Mouse (Mus musculus): Measurements from ENCODE around the gene Sec23b. TPM values are rescaled to one million over a fixed set of nuclear protein-coding genes. Genes with fewer than 3 reads are reported as not detected.
"Not testable (repeated sequence)": the region's sequence is repeated elsewhere in the genome, so short reads cannot be mapped to it uniquely, and the experiment has no call there.

The Sec23b gene
- polyA plus RNA-seq, 1 experiment from 2014 or later, result 123 TPM

DNA sequence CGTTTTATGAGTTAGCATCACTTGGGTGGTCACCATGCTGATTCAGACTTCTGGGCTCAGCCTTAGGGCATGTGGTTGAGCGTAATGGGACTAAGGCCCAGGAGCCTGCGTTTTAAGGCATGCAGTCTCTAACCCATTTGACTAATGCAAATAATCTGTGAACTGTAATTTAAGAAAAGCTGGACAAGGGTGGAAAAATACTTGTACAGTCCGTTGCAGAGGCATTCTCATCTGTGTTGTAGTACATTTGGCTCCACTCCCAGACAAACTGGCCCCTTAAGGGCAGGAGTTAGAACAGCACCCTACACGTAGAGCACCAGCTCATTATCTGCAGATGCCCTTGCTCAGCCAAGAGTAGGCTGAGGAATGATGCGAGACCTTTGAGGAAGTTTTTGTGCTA lies 11.4 kb upstream of the Sec23b start:
- Histone ChIP-seq H3K27me3 (ENCODE audit: insufficient read depth, low read length) (no peaks in the 10 kb centered on the region), H3K36me3 (ENCODE audit: insufficient read depth, low read length) (peaks cover 51% of the 10 kb centered on the region), H3K4me2 (replicated peaks; ENCODE audit: low read depth, low read length) (peak overlapping the region; percentile 9; the same call in 1 of the 2 replicates), H3K4me1 (ENCODE audit: insufficient read depth, low read length) (peaks cover 25% of the 10 kb centered on the region), H3K27ac (ENCODE audit: low read length) (peak overlapping the region; percentile 90), H3K9me3 (ENCODE audit: low read length) (no peaks in the 10 kb centered on the region), H3K9ac (replicated peaks; ENCODE audit: low read length) (no peak overlapping the region), H3K4me3 (ENCODE audit: low read length) (no peak overlapping the region)
- WGBS, result 61% methylated on average over 6 of the region's 6 CpGs
- peak; percentile 81 for ATAC-seq (ENCODE audit: low FRiP score, low TSS enrichment)

- ATAC-seq (ENCODE audit: low FRiP score, low TSS enrichment), result peak; percentile 83
- 64% methylated on average over 2 of the region's 2 CpGs for WGBS
- H3K36me3 ChIP-seq (ENCODE audit: insufficient read depth, low read length), result peaks cover 47% of the 10 kb centered on the region
- H3K4me1 ChIP-seq (ENCODE audit: insufficient read depth, low read length), result peaks cover 29% of the 10 kb centered on the region
- no peaks in the 10 kb centered on the region for H3K9me3 ChIP-seq (ENCODE audit: low read length)
- H3K27me3 ChIP-seq (ENCODE audit: insufficient read depth, low read length), result no peaks in the 10 kb centered on the region
- H3K4me2 ChIP-seq (replicated peaks; ENCODE audit: low read depth, low read length), result 0 out of 2 replicates have a peak overlapping the region, but pooled peaks have one; percentile 9
- peak overlapping the region; percentile 90 for H3K27ac ChIP-seq (ENCODE audit: low read length)
- no peak overlapping the region for H3K9ac ChIP-seq (replicated peaks; ENCODE audit: low read length)
- H3K4me3 ChIP-seq (ENCODE audit: low read length), result no peak overlapping the region
These were observed 11.0 kb upstream of the Sec23b start for GRCm38 (mm10) chr2:144545061-144545460.

GRCm38 (mm10) chr2:144545481-144545880 lies 10.5 kb upstream of the Sec23b start:
- Histone ChIP-seq H3K27ac (ENCODE audit: low read length) (peak overlapping the region; percentile 89; the same call in 1 of the 2 replicates), H3K4me3 (ENCODE audit: low read length) (no peak overlapping the region), H3K4me2 (replicated peaks; ENCODE audit: low read depth, low read length) (0 out of 2 replicates have a peak overlapping the region, but pooled peaks have one; percentile 4), H3K27me3 (ENCODE audit: insufficient read depth, low read length) (no peaks in the 10 kb centered on the region), H3K36me3 (ENCODE audit: insufficient read depth, low read length) (peaks cover 43% of the 10 kb centered on the region), H3K4me1 (ENCODE audit: insufficient read depth, low read length) (peaks cover 29% of the 10 kb centered on the region), H3K9me3 (ENCODE audit: low read length) (no peaks in the 10 kb centered on the region), H3K9ac (replicated peaks; ENCODE audit: low read length) (no peak overlapping the region)
- 24% methylated on average over 1 of the region's 1 CpGs for WGBS
- ATAC-seq (ENCODE audit: low FRiP score, low TSS enrichment), result no peak

DNA sequence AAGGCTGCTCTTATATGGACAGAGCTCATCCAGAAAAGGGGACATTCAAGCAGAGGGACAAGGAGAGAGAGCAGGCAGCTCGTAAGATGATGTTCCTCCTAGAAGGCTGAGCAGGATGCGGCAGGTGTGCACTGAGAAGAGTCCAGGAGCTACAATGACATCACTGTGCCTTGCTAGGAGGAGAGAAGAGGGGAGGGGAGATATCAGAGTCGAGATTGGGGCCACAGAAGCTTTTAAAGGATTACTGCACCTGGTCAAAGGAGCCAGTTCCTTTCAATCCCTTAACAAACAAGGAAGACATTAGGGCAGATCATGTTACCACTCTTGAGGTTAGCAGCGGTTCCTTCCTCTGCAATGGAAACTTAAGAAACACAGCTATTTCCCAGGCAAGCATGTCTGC lies 8.5 kb upstream of the Sec23b start:
- Histone ChIP-seq H3K9ac (replicated peaks; ENCODE audit: low read length) (no peak overlapping the region), H3K4me1 (ENCODE audit: insufficient read depth, low read length) (peaks cover 29% of the 10 kb centered on the region), H3K36me3 (ENCODE audit: insufficient read depth, low read length) (peaks cover 35% of the 10 kb centered on the region), H3K4me2 (replicated peaks; ENCODE audit: low read depth, low read length) (no peak overlapping the region), H3K4me3 (ENCODE audit: low read length) (no peak overlapping the region), H3K27me3 (ENCODE audit: insufficient read depth, low read length) (no peaks in the 10 kb centered on the region), H3K27ac (ENCODE audit: low read length) (peak overlapping the region; percentile 3; the same call in 1 of the 2 replicates), H3K9me3 (ENCODE audit: low read length) (no peaks in the 10 kb centered on the region)
- WGBS, result 67% methylated on average over 4 of the region's 4 CpGs
- ATAC-seq (ENCODE audit: low FRiP score, low TSS enrichment), result no peak

DNA sequence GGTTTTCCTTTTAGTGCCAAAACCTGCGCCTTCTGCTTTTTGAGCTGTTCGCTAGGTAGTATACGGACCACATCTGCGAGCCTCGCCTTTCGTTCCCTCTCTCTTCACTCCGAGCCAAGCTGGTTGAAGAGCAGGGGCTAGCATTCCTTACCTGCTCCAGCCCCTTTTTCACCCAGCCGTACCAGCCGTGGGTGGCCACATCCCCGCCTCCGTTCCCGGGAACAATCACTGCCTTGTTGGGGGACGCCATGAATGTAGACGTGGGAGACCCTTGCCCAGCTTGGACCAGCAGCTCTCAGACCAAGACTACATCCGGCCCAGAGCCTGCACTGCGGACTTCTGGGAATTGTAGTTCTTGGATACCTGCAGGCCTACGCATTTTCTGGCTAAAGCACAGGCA lies 5.5 kb upstream of the Sec23b start, which contains the start of gene Rbbp9:
TSS of gene Rbbp9 (minus strand) at position 341 of the 400 bp plus-strand sequence.
- under 1% methylated on average over 17 of the region's 17 CpGs for WGBS
- Histone ChIP-seq H3K4me3 (ENCODE audit: low read length) (peak within 1 kb of the TSS; percentile 92), H3K27ac (ENCODE audit: low read length) (peak within 1 kb of the TSS; percentile 91), H3K36me3 (ENCODE audit: insufficient read depth, low read length) (peaks cover 19% of the 10 kb centered on the region; the same call in 1 of the 2 replicates), H3K9ac (replicated peaks; ENCODE audit: low read length) (peak within 1 kb of the TSS; percentile 92), H3K4me2 (replicated peaks; ENCODE audit: low read depth, low read length) (peak within 1 kb of the TSS; percentile 53), H3K4me1 (ENCODE audit: insufficient read depth, low read length) (peaks cover 23% of the 10 kb centered on the region), H3K27me3 (ENCODE audit: insufficient read depth, low read length) (no peaks in the 10 kb centered on the region), H3K9me3 (ENCODE audit: low read length) (no peaks in the 10 kb centered on the region)
- peak; percentile 95 for ATAC-seq (ENCODE audit: low FRiP score, low TSS enrichment)

GRCm38 (mm10) chr2:144553905-144554304 lies 2.1 kb upstream of the Sec23b start:
- Histone ChIP-seq H3K27me3 (ENCODE audit: insufficient read depth, low read length) (no peaks in the 10 kb centered on the region), H3K4me1 (ENCODE audit: insufficient read depth, low read length) (peaks cover 26% of the 10 kb centered on the region), H3K4me3 (ENCODE audit: low read length) (no peak overlapping the region), H3K27ac (ENCODE audit: low read length) (no peak overlapping the region), H3K4me2 (replicated peaks; ENCODE audit: low read depth, low read length) (no peak overlapping the region), H3K9ac (replicated peaks; ENCODE audit: low read length) (no peak overlapping the region), H3K36me3 (ENCODE audit: insufficient read depth, low read length) (no peaks in the 10 kb centered on the region), H3K9me3 (ENCODE audit: low read length) (no peaks in the 10 kb centered on the region)
- 90% methylated on average over 3 of the region's 3 CpGs for WGBS
- ATAC-seq (ENCODE audit: low FRiP score, low TSS enrichment), result no peak

- Histone ChIP-seq H3K4me2 (replicated peaks; ENCODE audit: low read depth, low read length) (peak overlapping the region; percentile 54), H3K27ac (ENCODE audit: low read length) (peak overlapping the region; percentile 97), H3K4me3 (ENCODE audit: low read length) (peak overlapping the region; percentile 86), H3K9ac (replicated peaks; ENCODE audit: low read length) (peak overlapping the region; percentile 86), H3K4me1 (ENCODE audit: insufficient read depth, low read length) (peaks cover 19% of the 10 kb centered on the region), H3K36me3 (ENCODE audit: insufficient read depth, low read length) (peaks cover 7% of the 10 kb centered on the region), H3K27me3 (ENCODE audit: insufficient read depth, low read length) (no peaks in the 10 kb centered on the region), H3K9me3 (ENCODE audit: low read length) (no peaks in the 10 kb centered on the region)
- 2% methylated on average over 14 of the region's 14 CpGs for WGBS
- peak; percentile 39 for ATAC-seq (ENCODE audit: low FRiP score, low TSS enrichment)
These were observed 676 bp upstream of the Sec23b start for GRCm38 (mm10) chr2:144555286-144555819.

DNA sequence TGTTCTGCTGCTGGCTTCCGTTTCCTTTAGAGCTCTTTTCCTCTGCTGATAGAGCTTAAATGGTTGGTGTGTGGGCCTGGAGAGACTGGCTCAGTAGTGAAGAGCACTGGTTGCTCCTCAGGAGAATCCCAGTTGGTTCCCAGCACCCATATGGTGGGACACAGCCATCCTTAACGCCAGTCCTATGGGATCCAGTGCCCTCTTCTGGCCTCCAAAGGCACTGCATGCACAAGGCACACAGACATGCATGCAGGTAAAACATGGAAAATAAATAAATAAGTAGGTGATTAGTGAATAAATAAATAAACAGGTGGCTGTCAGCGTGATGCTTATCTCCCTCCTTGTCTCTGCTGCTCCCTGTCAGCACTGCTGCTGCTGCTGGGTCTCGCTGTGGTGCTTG lies 32.7 kb downstream of the Sec23b start:
- WGBS, result 83% methylated on average over 4 of the region's 4 CpGs
- peaks cover 54% of the 10 kb centered on the region for H3K36me3 ChIP-seq (ENCODE audit: insufficient read depth, low read length)

GRCm38 (mm10) chr2:144593036-144593435 lies 37.0 kb downstream of the Sec23b start:
- not testable (repeated sequence) for H3K27me3 ChIP-seq (ENCODE audit: insufficient read depth, low read length); H3K4me2 ChIP-seq (replicated peaks; ENCODE audit: low read depth, low read length); H3K4me3 ChIP-seq (ENCODE audit: low read length); ATAC-seq (ENCODE audit: low FRiP score, low TSS enrichment); H3K9me3 ChIP-seq (ENCODE audit: low read length); H3K4me1 ChIP-seq (ENCODE audit: insufficient read depth, low read length); H3K9ac ChIP-seq (replicated peaks; ENCODE audit: low read length); H3K27ac ChIP-seq (ENCODE audit: low read length)
- peaks cover 19% of the 10 kb centered on the region for H3K36me3 ChIP-seq (ENCODE audit: insufficient read depth, low read length)
- 66% methylated on average over 8 of the region's 8 CpGs for WGBS

More for the DNA sequence above, 32.7 kb downstream of the Sec23b start:
- no peak overlapping the region for H3K27ac ChIP-seq (ENCODE audit: low read length)
- peaks cover 4% of the 10 kb centered on the region; the same call in 1 of the 2 replicates for H3K9me3 ChIP-seq (ENCODE audit: low read length)
- no peak overlapping the region for H3K4me3 ChIP-seq (ENCODE audit: low read length)
- no peak overlapping the region for H3K4me2 ChIP-seq (replicated peaks; ENCODE audit: low read depth, low read length)
- H3K9ac ChIP-seq (replicated peaks; ENCODE audit: low read length), result no peak overlapping the region
- no peaks in the 10 kb centered on the region for H3K27me3 ChIP-seq (ENCODE audit: insufficient read depth, low read length)
- no peaks in the 10 kb centered on the region for H3K4me1 ChIP-seq (ENCODE audit: insufficient read depth, low read length)
- no peak for ATAC-seq (ENCODE audit: low FRiP score, low TSS enrichment)

GRCm38 (mm10) chr2:144593951-144594651 lies 38.1 kb downstream of the Sec23b start, which contains the start of gene Smim26:
Gene Smim26 (plus strand): TSS chr2:144594054.
- H3K9me3 ChIP-seq (ENCODE audit: low read length), result no peaks in the 10 kb centered on the region
- ATAC-seq (ENCODE audit: low FRiP score, low TSS enrichment), result peak; percentile 99
- peak within 1 kb of the TSS; percentile 68 for H3K9ac ChIP-seq (replicated peaks; ENCODE audit: low read length)
- H3K4me2 ChIP-seq (replicated peaks; ENCODE audit: low read depth, low read length), result peak within 1 kb of the TSS; percentile 67
- no peaks in the 10 kb centered on the region for H3K27me3 ChIP-seq (ENCODE audit: insufficient read depth, low read length)
- WGBS, result under 1% methylated on average over 31 of the region's 31 CpGs
- no peaks in the 10 kb centered on the region for H3K4me1 ChIP-seq (ENCODE audit: insufficient read depth, low read length)
- peak within 1 kb of the TSS; percentile 70 for H3K4me3 ChIP-seq (ENCODE audit: low read length)
- peaks cover 9% of the 10 kb centered on the region for H3K36me3 ChIP-seq (ENCODE audit: insufficient read depth, low read length)
- peak within 1 kb of the TSS; percentile 35; the same call in 1 of the 2 replicates for H3K27ac ChIP-seq (ENCODE audit: low read length)
